Mouse (Mus musculus): Measurements from ENCODE around the gene St8sia1. TPM values are rescaled to one million over a fixed set of nuclear protein-coding genes. Genes with fewer than 3 reads are reported as not detected.

Gene St8sia1
- polyA plus RNA-seq, 1 experiment from 2014 or later, result 0.23 TPM

DNA sequence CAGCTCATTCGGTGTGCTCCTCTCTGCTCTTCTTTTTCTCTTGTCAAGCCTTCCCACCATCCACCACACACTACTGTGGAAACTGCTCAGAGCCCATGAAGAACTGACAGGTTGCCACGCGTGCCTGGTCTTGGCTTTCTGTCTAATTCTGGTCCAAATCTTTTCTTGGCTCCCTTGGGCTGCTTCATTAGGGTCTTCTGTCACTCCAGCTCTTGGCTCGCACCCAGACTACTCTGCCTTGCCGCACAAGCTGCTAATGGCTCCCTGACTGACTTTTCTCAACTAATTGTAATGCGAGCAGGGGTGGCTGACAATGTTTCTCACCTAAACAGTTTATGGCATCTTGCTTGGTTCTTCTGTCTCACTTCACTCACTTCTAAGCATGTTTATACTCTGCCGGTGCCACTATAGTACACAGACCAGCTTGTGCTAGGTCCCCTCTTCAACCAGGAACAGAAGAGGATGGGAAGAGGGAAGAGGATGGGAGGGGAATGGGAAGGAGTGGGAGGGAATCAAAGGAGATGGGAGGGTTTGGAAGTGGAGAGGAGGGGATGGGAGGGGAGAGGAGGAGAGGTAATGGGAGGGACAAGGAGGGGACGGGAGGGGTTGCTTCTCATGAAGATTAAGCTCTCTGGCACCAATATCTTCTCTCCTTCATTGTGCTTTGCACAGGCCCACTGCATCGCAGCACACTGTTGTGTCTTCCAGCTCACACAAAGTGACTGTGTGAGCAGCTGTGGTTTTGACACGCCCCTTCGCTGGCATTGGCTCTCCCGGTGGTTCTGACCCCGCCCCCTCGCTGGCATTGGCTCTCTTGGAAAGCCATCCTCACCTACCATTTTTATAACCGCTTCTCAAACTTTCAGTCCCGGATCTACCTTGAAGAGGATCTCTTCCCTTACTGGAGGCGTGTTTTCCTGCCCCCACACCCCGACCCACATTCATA is 175.9 kb downstream of the St8sia1 start:
- DNase-seq (ENCODE audit: low spot score) (peak; percentile 29), ATAC-seq (ENCODE audit: low FRiP score, low TSS enrichment) (no peak)
- H3K9me3 ChIP-seq (ENCODE audit: control insufficient read depth, low read length), result no peaks in the 10 kb centered on the region
- H3K4me3 ChIP-seq (ENCODE audit: low read depth, low read length), result no peak overlapping the region
- no peaks in the 10 kb centered on the region for H3K27me3 ChIP-seq (ENCODE audit: control insufficient read depth, insufficient read depth, low read length)
- TF ChIP-seq EP300 (optimal IDR thresholded peaks at IDR 0.05) (no peak), CTCF (IDR thresholded peaks at IDR 0.05; ENCODE audit: low read depth) (no peak)
- no peaks in the 10 kb centered on the region for H3K36me3 ChIP-seq (ENCODE audit: control insufficient read depth, insufficient read depth, low read length)
- no peak overlapping the region for H3K27ac ChIP-seq (replicated peaks)
- no peaks in the 10 kb centered on the region for H3K4me1 ChIP-seq (replicated peaks; ENCODE audit: control insufficient read depth, insufficient read depth)
- no peak overlapping the region for H3K4me2 ChIP-seq (replicated peaks; ENCODE audit: low read depth)
- no peak overlapping the region for H3K9ac ChIP-seq (ENCODE audit: low read length)
- WGBS, result 45% methylated on average over 18 of the region's 18 CpGs

DNA sequence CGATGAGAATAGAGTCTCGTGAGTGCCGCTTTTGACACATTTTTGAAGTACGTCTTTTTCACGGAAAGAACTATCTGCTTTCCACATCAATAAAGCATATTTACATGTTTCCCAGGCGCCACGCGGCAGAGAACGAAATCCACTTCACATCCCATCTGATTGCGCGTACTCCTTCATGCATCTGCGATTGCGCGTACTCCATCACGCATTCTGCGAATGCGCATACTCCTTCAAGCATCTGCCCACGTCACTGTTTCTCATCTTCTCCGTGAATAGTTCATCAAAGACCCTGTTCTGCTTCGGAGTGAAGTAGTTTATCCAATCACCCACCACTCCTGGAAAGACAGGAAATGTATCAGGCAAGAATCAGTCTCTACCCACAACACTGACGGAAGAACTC is 178.1 kb downstream of the St8sia1 start:
- no peak for ATAC-seq (ENCODE audit: low FRiP score, low TSS enrichment)
- H3K9me3 ChIP-seq (ENCODE audit: control insufficient read depth, low read length), result no peaks in the 10 kb centered on the region
- no peak overlapping the region for H3K27ac ChIP-seq (replicated peaks)
- H3K27me3 ChIP-seq (ENCODE audit: control insufficient read depth, insufficient read depth, low read length), result no peaks in the 10 kb centered on the region
- 86% methylated on average over 21 of the region's 21 CpGs for WGBS
- H3K36me3 ChIP-seq (ENCODE audit: control insufficient read depth, insufficient read depth, low read length), result no peaks in the 10 kb centered on the region
- no peak for TF ChIP-seq EP300 (optimal IDR thresholded peaks at IDR 0.05)
- no peak for TF ChIP-seq CTCF (IDR thresholded peaks at IDR 0.05; ENCODE audit: low read depth)
- H3K4me2 ChIP-seq (replicated peaks; ENCODE audit: low read depth), result no peak overlapping the region
- no peak overlapping the region for H3K4me3 ChIP-seq (ENCODE audit: low read depth, low read length)
- no peak overlapping the region for H3K9ac ChIP-seq (ENCODE audit: low read length)
- no peaks in the 10 kb centered on the region for H3K4me1 ChIP-seq (replicated peaks; ENCODE audit: control insufficient read depth, insufficient read depth)
- DNase-seq (ENCODE audit: low spot score), result no peak

DNA sequence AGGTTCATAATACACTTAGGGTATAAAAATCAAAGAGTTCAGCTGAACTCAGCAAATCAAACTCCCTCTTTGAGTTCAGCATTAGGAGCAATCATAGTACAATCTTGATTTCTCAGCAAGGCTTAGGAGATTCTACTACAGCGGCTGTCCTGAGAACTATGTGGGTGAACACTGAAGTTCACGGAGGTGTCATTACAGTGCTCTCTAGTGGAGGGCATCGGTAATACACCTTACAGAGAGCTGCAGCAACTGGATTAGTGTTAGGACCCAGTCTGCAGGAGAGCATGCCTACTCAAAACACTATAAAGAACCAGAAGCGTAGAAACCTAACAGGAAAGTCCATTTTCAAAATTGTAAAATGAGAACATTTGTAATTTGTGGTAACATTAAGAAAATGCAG is 178.9 kb downstream of the St8sia1 start:
- ATAC-seq (ENCODE audit: low FRiP score, low TSS enrichment) (0 out of 2 replicates have a peak, but pooled peaks have one; percentile 24), DNase-seq (ENCODE audit: low spot score) (peak; percentile 45)
- H3K4me3 ChIP-seq (ENCODE audit: low read depth, low read length), result no peak overlapping the region
- H3K4me1 ChIP-seq (replicated peaks; ENCODE audit: control insufficient read depth, insufficient read depth), result no peaks in the 10 kb centered on the region
- H3K4me2 ChIP-seq (replicated peaks; ENCODE audit: low read depth), result no peak overlapping the region
- TF ChIP-seq CTCF (IDR thresholded peaks at IDR 0.05; ENCODE audit: low read depth), result peak; percentile 80
- TF ChIP-seq EP300 (optimal IDR thresholded peaks at IDR 0.05), result no peak
- H3K27ac ChIP-seq (replicated peaks), result no peak overlapping the region
- no peaks in the 10 kb centered on the region for H3K27me3 ChIP-seq (ENCODE audit: control insufficient read depth, insufficient read depth, low read length)
- no peaks in the 10 kb centered on the region for H3K36me3 ChIP-seq (ENCODE audit: control insufficient read depth, insufficient read depth, low read length)
- 40% methylated on average over 4 of the region's 4 CpGs for WGBS
- no peaks in the 10 kb centered on the region for H3K9me3 ChIP-seq (ENCODE audit: control insufficient read depth, low read length)
- H3K9ac ChIP-seq (ENCODE audit: low read length), result no peak overlapping the region

DNA sequence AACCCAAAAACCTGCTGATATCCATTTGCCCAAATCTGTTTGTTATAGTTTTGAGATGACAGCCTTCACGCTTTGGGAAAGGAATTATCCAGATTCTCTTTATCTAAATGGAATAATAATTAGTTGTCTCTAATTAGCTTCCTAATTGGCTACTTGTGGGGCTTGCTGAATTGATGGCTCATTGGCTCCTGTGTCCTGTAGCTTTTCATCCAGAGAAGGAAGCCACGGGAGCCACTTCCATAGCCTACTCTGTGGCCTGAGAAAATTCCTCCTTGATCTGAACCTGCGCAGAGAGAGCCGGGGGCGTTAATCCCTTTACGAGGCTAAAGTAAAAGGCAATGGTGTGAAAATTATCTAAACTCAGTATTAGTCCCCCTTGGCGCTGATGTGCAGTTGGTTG is 183.0 kb downstream of the St8sia1 start:
- no peak overlapping the region for H3K27ac ChIP-seq (replicated peaks)
- H3K36me3 ChIP-seq (ENCODE audit: control insufficient read depth, insufficient read depth, low read length), result 0 out of 2 replicates have a peak, but pooled peaks cover 2% of the 10 kb centered on the region
- no peaks in the 10 kb centered on the region for H3K4me1 ChIP-seq (replicated peaks; ENCODE audit: control insufficient read depth, insufficient read depth)
- H3K9me3 ChIP-seq (ENCODE audit: control insufficient read depth, low read length), result no peaks in the 10 kb centered on the region
- no peak for ATAC-seq (ENCODE audit: low FRiP score, low TSS enrichment)
- no peak for TF ChIP-seq CTCF (IDR thresholded peaks at IDR 0.05; ENCODE audit: low read depth)
- TF ChIP-seq EP300 (optimal IDR thresholded peaks at IDR 0.05), result no peak
- WGBS, result 82% methylated on average over 7 of the region's 7 CpGs
- H3K4me2 ChIP-seq (replicated peaks; ENCODE audit: low read depth), result no peak overlapping the region
- no peak for DNase-seq (ENCODE audit: low spot score)
- no peak overlapping the region for H3K4me3 ChIP-seq (ENCODE audit: low read depth, low read length)
- H3K9ac ChIP-seq (ENCODE audit: low read length), result no peak overlapping the region
- H3K27me3 ChIP-seq (ENCODE audit: control insufficient read depth, insufficient read depth, low read length), result no peaks in the 10 kb centered on the region

DNA sequence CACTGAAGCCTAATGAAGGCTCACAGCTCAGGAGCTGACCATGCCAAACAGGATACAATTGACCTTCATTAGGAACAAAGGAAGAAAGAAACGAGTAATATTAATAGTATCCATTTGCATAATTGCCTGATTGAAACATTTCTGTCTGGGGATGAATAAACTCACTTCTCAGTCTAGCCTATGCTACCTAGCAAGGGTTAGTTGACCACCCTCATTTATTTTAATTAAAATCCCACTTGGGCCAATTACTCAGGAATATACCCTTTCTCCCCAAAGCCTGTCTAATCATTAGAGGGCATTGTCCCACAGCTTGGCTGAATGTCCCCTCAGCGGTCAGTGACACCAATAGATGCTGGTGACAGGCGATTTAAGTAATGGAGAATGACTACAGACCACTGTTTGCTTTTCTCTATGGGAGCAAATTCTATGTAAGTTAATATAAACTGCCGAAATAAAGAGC is 183.6 kb downstream of the St8sia1 start:
- no peaks in the 10 kb centered on the region for H3K27me3 ChIP-seq (ENCODE audit: control insufficient read depth, insufficient read depth, low read length)
- H3K4me2 ChIP-seq (replicated peaks; ENCODE audit: low read depth), result no peak overlapping the region
- DNase-seq (ENCODE audit: low spot score) (no peak), ATAC-seq (ENCODE audit: low FRiP score, low TSS enrichment) (no peak)
- WGBS, result 80% methylated on average over 4 of the region's 4 CpGs
- no peak overlapping the region for H3K27ac ChIP-seq (replicated peaks)
- no peaks in the 10 kb centered on the region for H3K4me1 ChIP-seq (replicated peaks; ENCODE audit: control insufficient read depth, insufficient read depth)
- TF ChIP-seq EP300 (optimal IDR thresholded peaks at IDR 0.05) (no peak), CTCF (IDR thresholded peaks at IDR 0.05; ENCODE audit: low read depth) (no peak)
- no peak overlapping the region for H3K4me3 ChIP-seq (ENCODE audit: low read depth, low read length)
- H3K36me3 ChIP-seq (ENCODE audit: control insufficient read depth, insufficient read depth, low read length), result 0 out of 2 replicates have a peak, but pooled peaks cover 2% of the 10 kb centered on the region
- no peak overlapping the region for H3K9ac ChIP-seq (ENCODE audit: low read length)
- H3K9me3 ChIP-seq (ENCODE audit: control insufficient read depth, low read length), result no peaks in the 10 kb centered on the region

Measured in stomach, postnatal 0 days (tissue).